9 mouse cellular contexts compared by ENCODE assay signal in genomic region chr3:104616155-104616554, GRCm38 (mm10). TPM values are rescaled to one million over a fixed set of nuclear protein-coding genes. Genes with fewer than 3 reads are reported as not detected.
DNase-seq lines count a peak whose midpoint lies in the region; ATAC-seq and TF ChIP-seq lines count a peak whose summit lies in the region.
"Had no signal": no experiment of that assay in that cellular context is flagged by ENCODE, and none has a peak within 500 bp of the region (broad histone marks: within the 10 kb centered on the region; RNA-seq: fewer than 3 reads in every experiment).

No protein-coding gene starts in this region.

- no peak overlapping the region for H3K4me3 ChIP-seq in lung, postnatal 0 days (ENCODE audit: low read depth, low read length)
- no peak overlapping the region for H3K4me3 ChIP-seq in thymus, adult 2 months (ENCODE audit: control insufficient read depth, insufficient read depth, low read length)
- H3K4me3 ChIP-seq in forebrain, embryonic 14.5 days (ENCODE audit: low read depth, low read length), result no peak overlapping the region
- H3K4me3 ChIP-seq: heart, embryonic 15.5 days; megakaryocyte, embryonic 14.5 days had no signal

- no peaks in the 10 kb centered on the region for H3K9me3 ChIP-seq in lung, postnatal 0 days (ENCODE audit: low read length)
- H3K9me3 ChIP-seq in forebrain, embryonic 14.5 days (replicated peaks; ENCODE audit: control insufficient read depth, low read length), result no peaks in the 10 kb centered on the region
- H3K9me3 ChIP-seq: heart, embryonic 15.5 days had no signal

- no peak for TF ChIP-seq CTCF in lung, postnatal 0 days (IDR thresholded peaks at IDR 0.05)
- no peak for TF ChIP-seq CTCF in thymus, adult 2 months (IDR thresholded peaks at IDR 0.05; ENCODE audit: borderline replicate concordance, control insufficient read depth, extremely low read depth, insufficient read depth, low read length, poor library complexity)

- H3K27me3 ChIP-seq in lung, postnatal 0 days (replicated peaks; ENCODE audit: insufficient read depth, low read length), result no peaks in the 10 kb centered on the region
- H3K27me3 ChIP-seq in thymus, adult 2 months (ENCODE audit: control insufficient read depth, insufficient read depth, low read length), result no peaks in the 10 kb centered on the region
- no peaks in the 10 kb centered on the region for H3K27me3 ChIP-seq in forebrain, embryonic 14.5 days (replicated peaks; ENCODE audit: control insufficient read depth, insufficient read depth, low read length)
- H3K27me3 ChIP-seq: heart, embryonic 15.5 days had no signal

- no peak for DNase-seq in lung, postnatal 0 days (ENCODE audit: low spot score)
- DNase-seq in lung, adult 18-20 months, result no peak
- peak; percentile 19 to 49 for DNase-seq in adrenal gland, postnatal 36 days
- DNase-seq in layer of hippocampus, postnatal 14 days (ENCODE audit: low spot score in 2 of 2), result peak; percentile 45 to 52
- peak; percentile 67 for DNase-seq in thymus, adult 2 months
- DNase-seq in forebrain, embryonic 14.5 days (ENCODE audit: low spot score), result no peak
- no peak for DNase-seq in urinary bladder, postnatal 4 days (ENCODE audit: low spot score in 2 of 2)

- H3K27ac ChIP-seq in lung, postnatal 0 days (ENCODE audit: low read length), result no peak overlapping the region
- H3K27ac ChIP-seq in thymus, adult 2 months (ENCODE audit: control insufficient read depth, insufficient read depth, low read length), result no peak overlapping the region
- no peak overlapping the region for H3K27ac ChIP-seq in forebrain, embryonic 14.5 days (ENCODE audit: low read depth, low read length)
- H3K27ac ChIP-seq: heart, embryonic 15.5 days had no signal

- 42% methylated on average over 8 of the region's 8 CpGs for WGBS in lung, postnatal 0 days
- WGBS in thymus, adult 2 months, result 14% methylated on average over 8 of the region's 8 CpGs
- WGBS in forebrain, embryonic 14.5 days, result 61% methylated on average over 8 of the region's 8 CpGs

- peak; percentile 30; the same call in 1 of the 2 replicates for ATAC-seq in lung, postnatal 0 days
- ATAC-seq in forebrain, embryonic 14.5 days, result no peak

- H3K4me2 ChIP-seq in lung, postnatal 0 days (replicated peaks; ENCODE audit: low read depth, low read length), result no peak overlapping the region
- no peak overlapping the region for H3K4me2 ChIP-seq in forebrain, embryonic 14.5 days (ENCODE audit: low read length)
- H3K4me2 ChIP-seq: heart, embryonic 15.5 days had no signal

- no peak for TF ChIP-seq EP300 in lung, postnatal 0 days (IDR thresholded peaks at IDR 0.05)

- peaks cover 4% of the 10 kb centered on the region; the same call in 1 of the 2 replicates for H3K4me1 ChIP-seq in lung, postnatal 0 days (ENCODE audit: insufficient read depth, low read depth, low read length)
- H3K4me1 ChIP-seq in thymus, adult 2 months (replicated peaks; ENCODE audit: control insufficient read depth, insufficient read depth, low read length), result peaks cover 18% of the 10 kb centered on the region
- H3K4me1 ChIP-seq in forebrain, embryonic 14.5 days (ENCODE audit: control insufficient read depth, insufficient read depth, low read length), result no peaks in the 10 kb centered on the region
- H3K4me1 ChIP-seq: megakaryocyte, embryonic 14.5 days had no signal

- TF ChIP-seq POLR2A in thymus, adult 2 months (IDR thresholded peaks at IDR 0.05; ENCODE audit: control insufficient read depth, extremely low read depth, insufficient read depth, low read length, poor library complexity), result no peak

- no peak overlapping the region for H3K9ac ChIP-seq in lung, postnatal 0 days (replicated peaks; ENCODE audit: low read depth)
- no peak overlapping the region for H3K9ac ChIP-seq in forebrain, embryonic 14.5 days (ENCODE audit: low read length)
- H3K9ac ChIP-seq: heart, embryonic 15.5 days had no signal

- no peaks in the 10 kb centered on the region for H3K36me3 ChIP-seq in lung, postnatal 0 days (ENCODE audit: insufficient read depth, low read length)
- no peaks in the 10 kb centered on the region for H3K36me3 ChIP-seq in thymus, adult 2 months (ENCODE audit: control insufficient read depth, insufficient read depth, low read length)
- no peaks in the 10 kb centered on the region for H3K36me3 ChIP-seq in forebrain, embryonic 14.5 days (ENCODE audit: control insufficient read depth, insufficient read depth, low read length)
- H3K36me3 ChIP-seq: heart, embryonic 15.5 days had no signal

RNA-seq across cellular contexts. Expression of gene Slc16a1, which starts 22.3 kb away (rescaled TPM):
- 17.2 and 17.5 TPM in 2 replicates for polyA plus RNA-seq in lung, postnatal 0 days (2015; fragmentation: Nextera tagmentation; extraction: Ambion mirVana)
- total RNA-seq in adrenal gland, postnatal 36 days (2021), result 10 to 100 TPM; 34.4 to 62.7 TPM
- 10 to 100 TPM; 71.6 to 74.2 TPM for total RNA-seq in layer of hippocampus, postnatal 14 days (2021)
- polyA plus RNA-seq in thymus, adult 2 months (2012; rRNA removed), result 54.9 and 80.5 TPM in 2 replicates
- polyA plus RNA-seq in forebrain, embryonic 14.5 days (2014; fragmentation: Nextera tagmentation; extraction: Ambion mirVana), result 18.1 and 21.2 TPM in 2 replicates

Comparison
In these comparisons a context has a peak if more than half of its experiments do, and no peak if none do; other contexts are left out.
1. DNase-seq: peak in adrenal gland, postnatal 36 days (2 of 2), layer of hippocampus, postnatal 14 days (2 of 2) and thymus, adult 2 months (single experiment); none in lung, postnatal 0 days (single experiment), lung, adult 18-20 months (0 of 2), forebrain, embryonic 14.5 days (single experiment) and urinary bladder, postnatal 4 days (0 of 2).